7 mouse cellular contexts compared by ENCODE assay signal in the genomic region with DNA sequence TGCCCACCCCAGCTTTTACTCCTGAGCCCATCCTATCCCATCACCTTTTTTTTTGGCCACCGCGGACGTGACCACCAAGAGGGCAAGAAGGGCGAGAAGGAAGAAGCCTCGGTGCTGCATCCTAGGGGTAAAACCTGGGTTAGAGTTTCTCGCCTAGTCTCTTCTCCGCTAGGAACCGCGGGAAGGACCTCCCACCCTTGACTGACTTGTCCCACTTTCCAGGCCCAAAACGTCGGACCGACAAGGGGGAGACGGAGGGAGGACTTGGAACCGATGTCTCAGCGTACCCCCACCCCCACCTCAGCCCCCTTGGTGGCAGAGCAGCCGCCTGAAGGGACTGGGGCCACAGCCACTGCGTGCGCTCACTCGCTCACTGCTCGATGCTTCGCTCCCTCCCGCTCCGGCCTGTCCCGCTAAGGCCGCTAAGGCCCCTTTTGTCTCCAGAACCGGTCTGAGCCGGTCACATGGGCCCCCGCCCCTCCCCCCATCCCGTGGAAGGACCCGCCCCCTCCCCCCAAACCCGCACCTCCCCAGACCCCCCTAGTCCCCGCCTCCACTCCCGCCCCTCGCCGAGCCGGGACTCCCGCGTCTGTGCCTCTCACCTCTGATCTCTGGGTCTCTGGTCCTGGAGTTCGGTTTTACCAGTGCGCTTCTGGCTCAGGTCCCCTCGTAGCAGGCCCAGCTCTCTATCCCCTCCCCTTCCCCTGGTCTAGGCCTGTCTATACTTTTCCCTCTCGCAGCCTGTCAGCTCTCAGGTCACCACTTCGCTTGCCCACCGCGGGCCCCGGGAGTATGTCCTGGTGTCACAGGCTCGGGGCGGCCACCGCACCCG. TPM values are rescaled to one million over a fixed set of nuclear protein-coding genes. Genes with fewer than 3 reads are reported as not detected.
DNase-seq lines count a peak whose midpoint lies in the region; ATAC-seq and TF ChIP-seq lines count a peak whose summit lies in the region.

No protein-coding gene starts in this region.

- no peaks in the 10 kb centered on the region for H3K9me3 ChIP-seq in liver, embryonic 11.5 days (ENCODE audit: control insufficient read depth, low read length)

- peak overlapping the region; percentile 77 for H3K9ac ChIP-seq in liver, embryonic 11.5 days (ENCODE audit: low read depth, low read length)

- 7% methylated on average over 48 of the region's 50 CpGs for whole genome bisulfite sequencing in liver, embryonic 11.5 days

- peak overlapping the region; percentile 79 for H3K4me2 ChIP-seq in liver, embryonic 11.5 days

- H3K27me3 ChIP-seq in testis, adult 2 months (ENCODE audit: control insufficient read depth, insufficient read depth, low read length), result no peaks in the 10 kb centered on the region
- H3K27me3 ChIP-seq in liver, embryonic 11.5 days (replicated peaks; ENCODE audit: control insufficient read depth, insufficient read depth, low read length), result no peaks in the 10 kb centered on the region

- no peak for TF ChIP-seq CTCF in testis, adult 2 months (IDR thresholded peaks at IDR 0.05; ENCODE audit: control insufficient read depth, insufficient read depth, insufficient replicate concordance, low read depth, low read length)

- H3K27ac ChIP-seq in testis, adult 2 months (ENCODE audit: control insufficient read depth, insufficient read depth, low read depth, low read length), result no peak overlapping the region
- peak overlapping the region; percentile 87 for H3K27ac ChIP-seq in liver, embryonic 11.5 days (ENCODE audit: low read depth, low read length)

- no peak for TF ChIP-seq POLR2A in testis, adult 2 months (IDR thresholded peaks at IDR 0.05; ENCODE audit: control insufficient read depth, low read depth, low read length)

- DNase-seq in testis, postnatal 14 days (ENCODE audit: low spot score), result no peak
- peak; percentile 94 for DNase-seq in embryo, embryonic 10.5 days (ENCODE audit: low spot score)
- peak; percentile 71 for DNase-seq in heart, postnatal 4 days
- DNase-seq in liver, embryonic 11.5 days (ENCODE audit: low spot score), result peak; percentile 81
- DNase-seq in ovary, postnatal 36 days (ENCODE audit: low spot score), result peak; percentile 34
- no peak for DNase-seq in thymus, postnatal 10 days (ENCODE audit: low spot score in 2 of 2)

- peaks cover 16% of the 10 kb centered on the region for H3K4me1 ChIP-seq in testis, adult 2 months (ENCODE audit: control insufficient read depth, insufficient read depth, low read length)
- peaks cover 53% of the 10 kb centered on the region for H3K4me1 ChIP-seq in liver, embryonic 11.5 days (replicated peaks; ENCODE audit: control insufficient read depth, insufficient read depth, low read length)

- no peaks in the 10 kb centered on the region for H3K36me3 ChIP-seq in testis, adult 2 months (ENCODE audit: control insufficient read depth, insufficient read depth, low read length)
- H3K36me3 ChIP-seq in liver, embryonic 11.5 days (ENCODE audit: control insufficient read depth, insufficient read depth, low read length), result peaks cover 23% of the 10 kb centered on the region

- ATAC-seq in liver, embryonic 11.5 days (replicated peaks; ENCODE audit: low FRiP score), result peak; percentile 40; the same call in 1 of the 2 replicates

- H3K4me3 ChIP-seq in testis, adult 2 months (ENCODE audit: control insufficient read depth, low read depth, low read length), result peak overlapping the region; percentile 73
- H3K4me3 ChIP-seq in liver, embryonic 11.5 days (ENCODE audit: low read depth, low read length), result peak overlapping the region; percentile 62

RNA-seq across cellular contexts. Expression of a gene that starts 0.6 kb away (rescaled TPM):
- 9.6 TPM in 2 replicates for polyA plus RNA-seq in testis, adult 2 months (2012; rRNA removed)
- 100 to 1,000 TPM; 102 to 110 TPM for total RNA-seq in heart, postnatal 4 days (2021)
- 461 and 501 TPM in 2 replicates for polyA plus RNA-seq in liver, embryonic 11.5 days (2014; fragmentation: Nextera tagmentation; extraction: Ambion mirVana)

RNA-seq across cellular contexts. Expression of a gene that starts 4.5 kb away (rescaled TPM):
- polyA plus RNA-seq in testis, adult 2 months (2012; rRNA removed), result 20.3 and 23.6 TPM in 2 replicates
- total RNA-seq in heart, postnatal 4 days (2021), result not detected
- 0.34 and 0.36 TPM in 2 replicates for polyA plus RNA-seq in liver, embryonic 11.5 days (2014; fragmentation: Nextera tagmentation; extraction: Ambion mirVana)

RNA-seq across cellular contexts. Expression of a gene that starts 14.0 kb away (rescaled TPM):
- polyA plus RNA-seq in testis, adult 2 months (2012; rRNA removed), result not detected in 2 replicates
- total RNA-seq in heart, postnatal 4 days (2021), result not detected
- polyA plus RNA-seq in liver, embryonic 11.5 days (2014; fragmentation: Nextera tagmentation; extraction: Ambion mirVana), result 3.7 and 4.8 TPM in 2 replicates

RNA-seq across cellular contexts. Expression of a gene that starts 44.1 kb away (rescaled TPM):
- polyA plus RNA-seq in testis, adult 2 months (2012; rRNA removed), result 14.2 and 14.3 TPM in 2 replicates
- total RNA-seq in heart, postnatal 4 days (2021), result 10 to 100 TPM; 76.6 to 80.9 TPM
- polyA plus RNA-seq in liver, embryonic 11.5 days (2014; fragmentation: Nextera tagmentation; extraction: Ambion mirVana), result 81.4 and 85.9 TPM in 2 replicates

Comparison
In these comparisons a context has a peak if more than half of its experiments do, and no peak if none do; other contexts are left out.
1. DNase-seq: peak in embryo, embryonic 10.5 days (single experiment), heart, postnatal 4 days (single experiment), liver, embryonic 11.5 days (single experiment) and ovary, postnatal 36 days (single experiment); none in testis, postnatal 14 days (single experiment) and thymus, postnatal 10 days (0 of 2).
2. RNA of a gene that starts 0.6 kb away (polyA plus RNA-seq): 461 to 501 TPM in liver, embryonic 11.5 days; 9.6 TPM in testis, adult 2 months; every median in the first group is over 10 times any median in the second.
3. RNA of a gene that starts 4.5 kb away (polyA plus RNA-seq): 20.3 to 23.6 TPM in testis, adult 2 months; 0.34 to 0.36 TPM in liver, embryonic 11.5 days; every median in the first group is over 10 times any median in the second.